Mouse (Mus musculus) embryonic fibroblast, embryonic 13.5 days (primary cell): ENCODE data around the gene Gigyf1.
A peak's percentile ranks its signal among the peaks of the same experiment; 100 is the strongest.

Experiments used
- CTCF ChIP-seq: IDR thresholded peaks from 2 replicates; pipeline ENCODE4 v1.5.1; 2011; ENCODE audit warnings: mild to moderate bottlenecking, control low read depth, low read length, moderate library complexity, borderline replicate concordance; ENCODE audit not compliant: insufficient read depth
- POLR2A ChIP-seq: IDR thresholded peaks from 2 replicates; pipeline ENCODE4 v1.6.1; 2011; ENCODE audit warnings: low read depth, mild to moderate bottlenecking, control low read depth, low read length, moderate library complexity

DNA sequence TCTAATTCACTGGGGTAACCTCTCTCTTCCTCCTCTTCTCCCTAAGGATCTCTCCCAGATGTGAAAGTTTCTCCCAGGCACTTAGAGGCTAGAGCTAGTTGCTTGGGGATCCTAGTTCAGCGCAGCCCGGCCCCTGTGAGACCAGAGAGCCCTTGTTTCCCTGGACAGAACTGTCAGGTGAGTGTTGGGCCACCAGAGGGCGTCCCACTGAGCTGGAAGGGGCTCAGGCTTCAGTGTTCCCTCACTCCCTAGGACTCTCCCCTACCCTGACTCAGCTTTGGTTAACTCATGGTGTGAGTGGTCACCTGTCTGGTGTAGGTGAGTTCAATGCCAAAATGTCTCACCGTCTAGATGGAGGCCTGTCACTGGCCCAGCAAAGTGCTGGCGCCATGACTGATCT is at the start of gene Gigyf1:
- TF ChIP-seq POLR2A, result no peak
- TF ChIP-seq CTCF, result peak; percentile 42; the same call in 1 of the 2 replicates
